Mouse (Mus musculus) heart, embryonic 11.5 days (tissue): ENCODE data around the gene Eln. TPM values are rescaled to one million over a fixed set of nuclear protein-coding genes. Genes with fewer than 3 reads are reported as not detected.

Experiments
- ATAC-seq: fragments of 200-750 bp; cut with Nextera tagmentation; replicated peaks from 2 replicates; pipeline ENCODE4 v1.8.0; 2017; ENCODE audit warnings: moderate library complexity; ENCODE audit not compliant: insufficient number of reproducible peaks, low FRiP score, low TSS enrichment
- H3K27ac ChIP-seq: fragments of 300-500 bp; sonication (generic); 2 replicates; pipeline ENCODE4 v1.5.1; 2014; ENCODE audit warnings: mild to moderate bottlenecking, low read depth, low read length
- H3K27me3 ChIP-seq: fragments of 300-500 bp; sonication (generic); 2 replicates; pipeline ENCODE4 v1.6.1; 2014; ENCODE audit warnings: mild to moderate bottlenecking, low read length, mixed read lengths; ENCODE audit not compliant: control insufficient read depth, insufficient read depth
- H3K36me3 ChIP-seq: fragments of 300-500 bp; sonication (generic); 2 replicates; pipeline ENCODE4 v1.6.1; 2014; ENCODE audit warnings: mild to moderate bottlenecking, low read length, moderate library complexity, mixed read lengths; ENCODE audit not compliant: control insufficient read depth, insufficient read depth
- H3K4me1 ChIP-seq: fragments of 300-500 bp; sonication (generic); 2 replicates; pipeline ENCODE4 v1.6.1; 2014; ENCODE audit warnings: low read length; ENCODE audit not compliant: control insufficient read depth, insufficient read depth
- H3K4me2 ChIP-seq: fragments of 300-500 bp; sonication (generic); 2 replicates; pipeline ENCODE4 v1.6.1; 2014; ENCODE audit warnings: mild to moderate bottlenecking, moderate library complexity
- H3K4me3 ChIP-seq: fragments of 300-500 bp; sonication (generic); 2 replicates; pipeline ENCODE4 v1.5.1; 2014; ENCODE audit warnings: low read depth, low read length
- H3K9ac ChIP-seq: fragments of 300-500 bp; sonication (generic); 2 replicates; pipeline ENCODE4 v1.6.1; 2014; ENCODE audit warnings: mild to moderate bottlenecking, low read depth, low read length, moderate library complexity
- H3K9me3 ChIP-seq: fragments of 300-500 bp; sonication (generic); replicated peaks from 2 replicates; pipeline ENCODE4 v1.6.1; 2016; ENCODE audit warnings: low read length; ENCODE audit not compliant: control insufficient read depth
- WGBS: fragments of 180-500 bp; shearing (Covaris S2); extraction: QIAGEN DNeasy Blood & Tissue Kit; methylation state at CpG from one replicate; pipeline ENCODE4 v1.1.7; 2014; ENCODE audit not compliant: insufficient replicate concordance; 5-methylcytosine and 5-hydroxymethylcytosine counted together
- polyA plus RNA-seq: library from polyadenylated mRNA; unstranded; fragments of >200 nt; fragmentation: Nextera tagmentation; extraction: Ambion mirVana; gene quantifications from 2 replicates; pipeline ENCODE4 v1.2.1, GENCODE M21; 2014

The Eln gene
- polyA plus RNA-seq, 1 experiment from 2014 or later = 24.3 TPM

GRCm38 (mm10) chr5:134772522-134772921 lies 25.4 kb upstream of the Eln start:
- peaks cover 5% of the 10 kb centered on the region; the same call in 1 of the 2 replicates for H3K4me1 ChIP-seq
- H3K4me3 ChIP-seq = no peak overlapping the region
- H3K4me2 ChIP-seq = no peak overlapping the region
- H3K36me3 ChIP-seq = no peaks in the 10 kb centered on the region
- H3K27me3 ChIP-seq = no peaks in the 10 kb centered on the region; the same call in 1 of the 2 replicates
- H3K9me3 ChIP-seq = no peaks in the 10 kb centered on the region
- WGBS = 82% methylated on average over 12 of the region's 12 CpGs
- no peak overlapping the region for H3K9ac ChIP-seq
- H3K27ac ChIP-seq = no peak overlapping the region
- ATAC-seq = no peak

GRCm38 (mm10) chr5:134771750-134772149 lies 24.6 kb upstream of the Eln start:
- Histone ChIP-seq H3K9ac (no peak overlapping the region), H3K4me1 (peaks cover 5% of the 10 kb centered on the region; the same call in 1 of the 2 replicates), H3K4me3 (no peak overlapping the region), H3K9me3 (no peaks in the 10 kb centered on the region), H3K27ac (no peak overlapping the region), H3K36me3 (no peaks in the 10 kb centered on the region), H3K27me3 (no peaks in the 10 kb centered on the region; the same call in 1 of the 2 replicates), H3K4me2 (no peak overlapping the region)
- 73% methylated on average over 3 of the region's 3 CpGs for WGBS
- no peak for ATAC-seq

- 0 out of 2 replicates have a peak, but pooled peaks have one; percentile 42 for ATAC-seq
- 38% methylated on average over 7 of the region's 7 CpGs for WGBS
- Histone ChIP-seq H3K4me1 (peaks cover 5% of the 10 kb centered on the region; the same call in 1 of the 2 replicates), H3K9me3 (no peaks in the 10 kb centered on the region), H3K27ac (no peak overlapping the region), H3K4me3 (no peak overlapping the region), H3K36me3 (no peaks in the 10 kb centered on the region), H3K27me3 (no peaks in the 10 kb centered on the region; the same call in 1 of the 2 replicates), H3K9ac (no peak overlapping the region), H3K4me2 (no peak overlapping the region)
These were observed 22.1 kb upstream of the Eln start for GRCm38 (mm10) chr5:134769181-134769580.

DNA sequence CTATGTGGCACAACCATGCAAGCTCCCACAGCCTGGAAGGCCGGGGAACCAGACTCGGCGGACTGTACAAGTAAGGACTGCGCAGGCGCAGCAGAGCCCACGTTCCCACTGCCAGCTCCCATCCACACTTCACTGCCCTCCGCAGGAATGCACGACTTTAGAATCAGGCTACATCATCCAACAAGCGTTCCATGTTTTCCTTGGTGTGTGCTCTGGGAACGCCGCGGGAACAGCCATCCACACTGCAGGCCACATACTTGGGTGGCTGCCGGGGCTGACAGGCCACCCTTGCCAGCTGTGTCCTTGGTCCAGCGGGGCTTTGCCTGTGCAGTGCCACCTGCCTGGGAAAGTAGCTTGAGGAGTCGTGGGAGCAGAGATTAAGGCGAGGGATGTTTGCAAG lies 18.3 kb upstream of the Eln start:
- Histone ChIP-seq H3K27ac (no peak overlapping the region), H3K27me3 (peaks cover 3% of the 10 kb centered on the region; the same call in 1 of the 2 replicates), H3K4me3 (no peak overlapping the region), H3K9ac (no peak overlapping the region), H3K4me1 (peaks cover 5% of the 10 kb centered on the region; the same call in 1 of the 2 replicates), H3K36me3 (no peaks in the 10 kb centered on the region), H3K4me2 (no peak overlapping the region), H3K9me3 (no peaks in the 10 kb centered on the region)
- no peak for ATAC-seq
- 75% methylated on average over 16 of the region's 16 CpGs for WGBS

DNA sequence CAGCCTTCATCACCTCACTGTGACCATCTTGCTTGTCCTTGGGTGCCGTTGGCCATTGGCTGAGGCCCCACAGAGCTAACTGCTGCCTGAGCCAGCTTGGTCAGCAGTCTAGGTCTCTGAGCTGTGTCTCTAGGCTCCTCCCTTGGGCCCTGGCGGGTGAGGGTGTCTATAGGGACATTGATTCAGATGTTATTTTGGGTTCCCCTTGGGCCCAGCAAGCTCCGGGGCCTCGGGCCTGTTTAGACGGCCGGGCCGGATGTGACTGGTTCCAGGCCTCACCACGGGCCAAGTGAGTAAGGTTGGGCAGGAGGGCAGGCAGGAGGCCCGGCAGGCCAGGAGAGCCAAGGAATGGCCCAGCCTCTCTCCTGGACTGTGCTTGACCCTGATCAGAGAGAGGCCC lies 16.2 kb upstream of the Eln start:
- ATAC-seq = no peak
- Histone ChIP-seq H3K4me2 (no peak overlapping the region), H3K4me1 (no peaks in the 10 kb centered on the region), H3K4me3 (no peak overlapping the region), H3K27ac (no peak overlapping the region), H3K27me3 (peaks cover 8% of the 10 kb centered on the region), H3K36me3 (no peaks in the 10 kb centered on the region), H3K9ac (no peak overlapping the region), H3K9me3 (no peaks in the 10 kb centered on the region)
- WGBS = 74% methylated on average over 9 of the region's 9 CpGs

DNA sequence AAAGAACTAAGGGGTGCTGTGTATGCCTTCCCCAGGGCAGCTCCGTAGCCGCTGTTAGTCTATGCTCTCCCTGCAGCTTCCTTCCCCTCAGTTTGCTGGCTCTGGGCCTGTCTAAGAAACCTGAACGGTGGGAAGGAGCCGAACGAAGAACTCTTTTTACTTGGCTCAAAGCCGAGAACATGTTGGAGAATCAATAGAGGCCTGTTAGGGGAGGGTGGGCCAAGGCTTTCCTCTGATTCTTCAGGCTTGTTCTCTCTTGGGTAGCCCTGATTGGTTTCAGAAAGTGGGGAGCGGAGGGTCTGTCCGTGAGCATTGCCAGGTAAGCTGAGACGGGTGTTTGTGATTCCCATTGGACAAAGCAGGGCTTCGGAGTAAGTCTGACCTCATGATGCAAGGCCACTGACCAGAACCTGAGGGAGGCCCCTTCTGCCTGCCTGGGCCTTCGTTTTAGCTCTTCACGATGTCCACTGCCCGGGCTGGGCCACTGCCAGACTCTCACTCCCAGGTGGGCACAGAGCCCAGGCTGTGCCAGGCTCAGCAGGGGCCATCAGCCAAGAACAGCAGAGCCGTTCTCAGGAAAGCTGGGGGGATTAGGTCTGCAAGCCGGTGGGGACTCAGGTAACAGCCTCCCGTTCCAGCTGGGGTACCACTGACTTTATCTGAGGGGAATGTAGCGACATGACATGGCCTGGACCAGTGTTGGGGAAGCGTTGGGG lies 14.4 kb upstream of the Eln start:
- Histone ChIP-seq H3K27ac (no peak overlapping the region), H3K4me3 (no peak overlapping the region), H3K9ac (no peak overlapping the region), H3K4me2 (no peak overlapping the region), H3K4me1 (no peaks in the 10 kb centered on the region), H3K27me3 (peaks cover 9% of the 10 kb centered on the region), H3K36me3 (no peaks in the 10 kb centered on the region), H3K9me3 (no peaks in the 10 kb centered on the region)
- no peak for ATAC-seq
- WGBS = 70% methylated on average over 18 of the region's 18 CpGs

DNA sequence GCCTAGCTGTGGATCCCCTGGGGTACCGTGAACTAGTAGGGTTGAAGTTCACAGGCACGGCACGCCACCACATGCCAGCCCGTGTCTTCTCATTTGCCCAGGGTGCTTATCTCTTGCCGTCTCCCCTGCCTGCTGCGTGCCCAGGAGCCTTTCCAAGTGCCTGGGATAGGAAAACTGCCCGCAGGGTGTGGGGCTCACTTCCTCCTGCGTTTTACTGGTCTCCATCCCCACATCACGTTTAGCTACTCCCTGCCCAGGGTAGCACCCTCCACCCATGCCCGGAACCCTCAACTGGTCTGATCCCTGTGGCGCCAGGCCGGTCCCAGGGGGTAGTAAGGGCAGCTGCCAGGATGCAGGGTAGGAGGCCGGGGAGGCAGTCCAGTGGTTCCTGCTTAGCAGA lies 8.9 kb upstream of the Eln start:
- Histone ChIP-seq H3K27ac (no peak overlapping the region), H3K36me3 (no peaks in the 10 kb centered on the region), H3K4me3 (no peak overlapping the region), H3K9ac (no peak overlapping the region), H3K27me3 (peaks cover 14% of the 10 kb centered on the region), H3K4me1 (peaks cover 4% of the 10 kb centered on the region; the same call in 1 of the 2 replicates), H3K4me2 (no peak overlapping the region), H3K9me3 (no peaks in the 10 kb centered on the region)
- 18% methylated on average over 13 of the region's 13 CpGs for WGBS
- no peak for ATAC-seq

DNA sequence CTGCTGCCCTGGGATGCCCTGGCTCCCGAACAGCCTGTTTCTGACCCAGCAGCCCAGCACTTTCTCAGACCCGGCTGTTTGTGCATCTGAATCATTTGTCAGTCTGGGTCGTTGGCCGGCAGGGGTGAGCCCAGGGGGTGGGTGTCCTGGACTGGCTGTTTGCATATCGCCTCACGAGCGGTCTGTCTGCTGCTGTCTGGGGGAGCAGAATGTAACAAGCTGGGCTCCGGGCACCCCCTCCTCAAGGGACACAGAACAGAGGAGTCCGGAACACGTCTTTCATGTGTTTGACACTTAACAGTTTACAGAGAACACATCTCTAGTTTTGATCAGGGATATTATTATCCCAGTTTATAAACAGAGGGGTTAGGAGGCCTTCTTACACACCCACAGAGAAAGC lies 7.0 kb upstream of the Eln start:
- no peaks in the 10 kb centered on the region for H3K36me3 ChIP-seq
- no peak overlapping the region for H3K27ac ChIP-seq
- H3K27me3 ChIP-seq = peaks cover 10% of the 10 kb centered on the region
- no peak overlapping the region for H3K4me3 ChIP-seq
- no peak overlapping the region for H3K4me2 ChIP-seq
- H3K9me3 ChIP-seq = no peaks in the 10 kb centered on the region
- WGBS = 40% methylated on average over 10 of the region's 10 CpGs
- H3K9ac ChIP-seq = no peak overlapping the region
- peaks cover 4% of the 10 kb centered on the region; the same call in 1 of the 2 replicates for H3K4me1 ChIP-seq
- ATAC-seq = no peak

GRCm38 (mm10) chr5:134750469-134750868 lies 3.3 kb upstream of the Eln start:
- 88% methylated on average over 7 of the region's 7 CpGs for WGBS
- no peak for ATAC-seq
- Histone ChIP-seq H3K36me3 (no peaks in the 10 kb centered on the region), H3K9ac (no peak overlapping the region), H3K27ac (no peak overlapping the region), H3K4me1 (peaks cover 10% of the 10 kb centered on the region), H3K4me2 (no peak overlapping the region), H3K27me3 (peaks cover 18% of the 10 kb centered on the region), H3K4me3 (no peak overlapping the region), H3K9me3 (no peaks in the 10 kb centered on the region)
